ENCODE assay signal across 13 mouse cellular contexts in genomic region chr4:107688213-107688612, GRCm38 (mm10). TPM values are rescaled to one million over a fixed set of nuclear protein-coding genes. Genes with fewer than 3 reads are reported as not detected.
DNase-seq lines count a peak whose midpoint lies in the region; ATAC-seq lines count a peak whose summit lies in the region.
"Had no signal": no experiment of that assay in that cellular context is flagged by ENCODE, and none has a peak within 500 bp of the region (broad histone marks: within the 10 kb centered on the region; RNA-seq: fewer than 3 reads in every experiment).

No protein-coding gene starts in this region.

- peaks cover 6 to 7% of the 10 kb centered on the region in 2 experiments; a peak in 3 of 4 replicates for H3K4me1 ChIP-seq in heart, embryonic 14.5 days (ENCODE audit: control insufficient read depth in 2 of 2, insufficient read depth in 2 of 2, low read length in 2 of 2)
- H3K4me1 ChIP-seq in hindbrain, embryonic 10.5 days (replicated peaks): peaks cover 17% of the 10 kb centered on the region
- H3K4me1 ChIP-seq: liver, embryonic 12.5 days had no signal

- H3K36me3 ChIP-seq in heart, embryonic 14.5 days (ENCODE audit: control insufficient read depth, insufficient read depth, low read length): no peaks in the 10 kb centered on the region
- no peaks in the 10 kb centered on the region for H3K36me3 ChIP-seq in hindbrain, embryonic 10.5 days
- H3K36me3 ChIP-seq: liver, embryonic 12.5 days had no signal

- peak overlapping the region; percentile 34; the same call in 1 of the 2 replicates for H3K9ac ChIP-seq in heart, embryonic 14.5 days (ENCODE audit: low read length)
- H3K9ac ChIP-seq: liver, embryonic 12.5 days had no signal

- H3K4me2 ChIP-seq in heart, embryonic 14.5 days (ENCODE audit: low read length): peak overlapping the region; percentile 38
- H3K4me2 ChIP-seq: liver, embryonic 12.5 days had no signal

- no peaks in the 10 kb centered on the region for H3K9me3 ChIP-seq in heart, embryonic 14.5 days (ENCODE audit: control insufficient read depth, low read length)
- no peaks in the 10 kb centered on the region for H3K9me3 ChIP-seq in hindbrain, embryonic 10.5 days
- H3K9me3 ChIP-seq: liver, embryonic 12.5 days had no signal

- 7% methylated on average over 11 of the region's 11 CpGs for WGBS in heart, embryonic 14.5 days
- WGBS in hindbrain, embryonic 10.5 days: 6% methylated on average over 11 of the region's 11 CpGs

- H3K27ac ChIP-seq in heart, embryonic 14.5 days (replicated peaks in 1 of 2; ENCODE audit: control insufficient read depth in 1 of 2, insufficient read depth in 1 of 2, low read depth in 2 of 2, low read length in 2 of 2): no peak overlapping the region
- H3K27ac ChIP-seq in hindbrain, embryonic 10.5 days: peak overlapping the region; percentile 74
- H3K27ac ChIP-seq: liver, embryonic 12.5 days had no signal

- ATAC-seq in heart, embryonic 14.5 days (ENCODE audit: insufficient number of reproducible peaks, insufficient read depth, low FRiP score, low read depth): no peak
- ATAC-seq: liver, embryonic 12.5 days had no signal

- no peak overlapping the region for H3K4me3 ChIP-seq in heart, embryonic 14.5 days (ENCODE audit: control insufficient read depth in 1 of 2, insufficient read depth in 1 of 2, low read depth in 1 of 2, low read length in 2 of 2)
- H3K4me3 ChIP-seq in hindbrain, embryonic 10.5 days: peak overlapping the region; percentile 25
- H3K4me3 ChIP-seq: liver, embryonic 12.5 days had no signal

- no peak for DNase-seq in heart, postnatal 4 days
- peak; percentile 12 for DNase-seq in ZHBTc4 (ENCODE audit: low read depth, low spot score)
- peak; percentile 47 for DNase-seq in hindbrain, embryonic 10.5 days (ENCODE audit: low spot score)
- peak; percentile 51 for DNase-seq in neural tube, embryonic 10.5 days (ENCODE audit: extremely low spot score, low spot score)
- DNase-seq in layer of hippocampus, adult 18-20 months (ENCODE audit: low spot score in 2 of 2): no peak
- no peak for DNase-seq in layer of hippocampus, postnatal 25 days (ENCODE audit: extremely low spot score in 1 of 2, low spot score in 1 of 2)
- DNase-seq in adrenal gland, adult 18-20 months (ENCODE audit: low spot score in 2 of 2): no peak
- DNase-seq: cerebellum, adult 18-20 months; heart, adult 11 months; kidney, postnatal 25 days; right cerebral cortex, postnatal 25 days had no signal

- H3K27me3 ChIP-seq in heart, embryonic 14.5 days (ENCODE audit: control insufficient read depth, insufficient read depth, low read length): no peaks in the 10 kb centered on the region
- H3K27me3 ChIP-seq in hindbrain, embryonic 10.5 days (ENCODE audit: insufficient read depth, poor library complexity, severe bottlenecking): peaks cover 23% of the 10 kb centered on the region

RNA-seq across cellular contexts. Expression of gene Dmrtb1, which starts 4.2 kb away (rescaled TPM):
- not detected in 2 replicates for polyA plus RNA-seq in heart, embryonic 14.5 days (2014; fragmentation: Nextera tagmentation; extraction: Ambion mirVana)
- total RNA-seq in heart, postnatal 4 days (2021): not detected
- 8.2 and 23.2 TPM in 2 replicates for polyA plus RNA-seq in hindbrain, embryonic 10.5 days (2016; fragmentation: Nextera tagmentation; extraction: Ambion mirVana)
- under 1 TPM; 0.40 to 0.43 TPM for total RNA-seq in layer of hippocampus, adult 18-20 months (2021)
- under 1 TPM; 0.28 to 0.62 TPM for total RNA-seq in layer of hippocampus, postnatal 25 days (2021)
- not detected for total RNA-seq in adrenal gland, adult 18-20 months (2021)
- polyA plus RNA-seq: liver, embryonic 12.5 days had no signal

Comparison
In these comparisons a context has a peak if more than half of its experiments do, and no peak if none do; other contexts are left out.
1. DNase-seq: peak in ZHBTc4 (single experiment), hindbrain, embryonic 10.5 days (single experiment) and neural tube, embryonic 10.5 days (single experiment); none in heart, postnatal 4 days (single experiment), layer of hippocampus, adult 18-20 months (0 of 2), layer of hippocampus, postnatal 25 days (0 of 2) and adrenal gland, adult 18-20 months (0 of 2).